Mouse (Mus musculus): Measurements from ENCODE around the gene Isoc2b. TPM values are rescaled to one million over a fixed set of nuclear protein-coding genes. Genes with fewer than 3 reads are reported as not detected.
A peak's percentile ranks its signal among the peaks of the same experiment; 100 is the strongest.

Gene Isoc2b
- polyA plus RNA-seq, 1 experiment from 2014 or later: 3.2 TPM

DNA sequence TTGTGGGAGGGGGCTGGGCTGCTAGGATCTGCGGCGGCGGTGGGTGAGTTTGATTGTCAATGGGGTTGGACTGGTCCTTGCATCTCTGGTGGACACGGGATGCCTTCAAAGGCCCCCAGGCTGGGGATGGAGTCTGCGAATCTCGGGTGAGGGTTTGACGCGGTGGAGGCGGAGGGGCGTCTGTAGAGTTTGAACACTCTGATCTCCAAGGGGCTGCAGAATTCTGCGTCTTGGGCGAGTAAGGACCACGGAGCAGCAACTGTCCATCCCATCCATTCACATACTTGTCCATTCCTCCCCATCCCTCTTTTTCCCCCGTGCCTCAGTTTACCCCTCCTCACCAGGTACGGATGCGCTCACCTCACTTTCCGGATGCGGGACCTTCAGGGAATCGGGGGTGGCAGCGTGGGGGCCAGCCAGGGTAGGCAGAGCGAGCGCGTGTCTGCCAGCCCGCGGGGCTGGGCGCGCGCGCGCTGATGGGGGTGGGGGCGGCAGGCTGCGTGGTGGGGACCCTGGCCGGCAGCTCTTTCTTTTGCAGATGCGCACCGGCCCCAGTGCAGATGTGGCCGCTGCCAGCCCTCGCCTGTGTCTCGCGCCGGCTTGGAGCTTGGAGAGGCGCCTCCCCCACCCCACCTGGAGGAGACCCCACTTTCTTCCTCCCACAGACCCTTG, 25.7 kb downstream of the Isoc2b start, which contains the start of gene Shisa7:
Shisa7 (minus strand) TSS at position 452 of the 672 bp plus-strand sequence.
- H3K4me2 ChIP-seq: peak within 1 kb of the TSS; percentile 90
- no peaks in the 10 kb centered on the region for H3K9me3 ChIP-seq
- peak within 1 kb of the TSS; percentile 77 for H3K9ac ChIP-seq
- H3K4me1 ChIP-seq (replicated peaks): peaks cover 38% of the 10 kb centered on the region
- no peaks in the 10 kb centered on the region for H3K27me3 ChIP-seq
- WGBS: under 1% methylated on average over 37 of the region's 41 CpGs
- peak within 1 kb of the TSS; percentile 77 for H3K4me3 ChIP-seq
- peak within 1 kb of the TSS; percentile 92 for H3K27ac ChIP-seq (replicated peaks)
- ATAC-seq (ENCODE audit: low FRiP score, low read depth): peak; percentile 81
- no peaks in the 10 kb centered on the region for H3K36me3 ChIP-seq

DNA sequence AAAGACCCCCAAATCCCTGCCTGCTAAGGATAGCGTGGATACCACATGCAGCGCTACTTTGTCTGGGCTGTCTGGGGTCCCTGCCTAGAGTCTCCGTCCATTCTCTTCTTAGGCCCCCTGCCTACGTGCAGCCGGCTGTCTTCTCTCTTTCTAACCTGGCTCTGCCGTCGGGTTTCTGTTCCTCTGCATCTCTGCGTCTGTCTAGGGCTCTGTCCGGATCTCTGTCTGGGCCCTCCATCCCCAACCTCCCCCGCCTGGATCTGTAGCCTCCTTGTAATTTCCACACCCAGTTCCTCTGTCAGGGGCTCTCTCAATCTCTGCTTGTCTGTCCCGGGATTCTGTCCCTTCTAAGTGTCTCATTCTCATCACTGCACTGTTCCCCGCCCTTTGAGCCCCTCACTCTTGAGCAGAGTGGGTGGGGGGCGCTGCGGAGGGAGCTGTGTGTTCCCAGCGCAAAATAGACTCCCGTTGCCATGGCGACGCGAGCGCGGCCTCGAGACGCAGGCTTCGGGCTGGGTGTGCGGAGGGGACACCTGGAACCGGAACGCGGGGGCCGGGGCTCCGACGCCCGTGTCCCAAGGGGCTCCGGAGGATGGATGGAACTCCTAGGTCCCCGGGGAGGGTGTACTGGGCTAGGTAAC, 26.3 kb downstream of the Isoc2b start:
- peak overlapping the region; percentile 90 for H3K4me2 ChIP-seq
- WGBS: under 1% methylated on average over 34 of the region's 34 CpGs
- H3K4me3 ChIP-seq: peak overlapping the region; percentile 77
- peaks cover 38% of the 10 kb centered on the region for H3K4me1 ChIP-seq (replicated peaks)
- H3K27ac ChIP-seq (replicated peaks): peak overlapping the region; percentile 92
- no peaks in the 10 kb centered on the region for H3K27me3 ChIP-seq
- H3K36me3 ChIP-seq: no peaks in the 10 kb centered on the region
- peak; percentile 35 for ATAC-seq (ENCODE audit: low FRiP score, low read depth)
- peak overlapping the region; percentile 77 for H3K9ac ChIP-seq
- no peaks in the 10 kb centered on the region for H3K9me3 ChIP-seq

DNA sequence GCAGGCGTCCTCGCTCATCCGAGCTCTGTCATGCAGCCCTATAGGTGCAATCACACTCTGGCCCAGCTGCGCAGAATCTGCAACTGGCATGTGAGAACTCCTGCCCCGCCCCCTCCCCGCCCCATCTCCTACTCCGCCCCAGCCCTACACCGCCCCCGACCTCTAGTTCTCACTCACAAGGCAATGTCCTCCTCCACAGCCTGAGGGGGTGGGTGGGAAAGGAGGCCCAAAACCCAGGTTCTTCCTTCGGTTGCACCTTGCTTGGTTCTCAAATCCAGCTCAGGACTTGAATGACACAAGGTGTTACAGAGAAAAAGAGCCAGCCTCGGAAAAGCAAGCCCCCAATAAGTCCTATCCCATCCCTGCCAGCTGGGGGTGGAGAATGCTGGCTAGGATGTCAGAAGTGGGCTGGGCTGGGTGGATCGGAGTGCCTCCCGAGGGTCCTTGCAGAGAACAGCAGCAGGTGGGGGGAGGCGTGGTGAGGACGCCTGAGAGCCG, 27.4 kb downstream of the Isoc2b start:
- Histone ChIP-seq H3K36me3 (no peaks in the 10 kb centered on the region), H3K4me3 (peak overlapping the region; percentile 77), H3K4me2 (peak overlapping the region; percentile 90), H3K27ac (replicated peaks) (peak overlapping the region; percentile 92), H3K4me1 (replicated peaks) (peaks cover 41% of the 10 kb centered on the region), H3K9me3 (no peaks in the 10 kb centered on the region), H3K27me3 (no peaks in the 10 kb centered on the region), H3K9ac (peak overlapping the region; percentile 77)
- peak; percentile 74 for ATAC-seq (ENCODE audit: low FRiP score, low read depth)
- WGBS: under 1% methylated on average over 16 of the region's 16 CpGs

DNA sequence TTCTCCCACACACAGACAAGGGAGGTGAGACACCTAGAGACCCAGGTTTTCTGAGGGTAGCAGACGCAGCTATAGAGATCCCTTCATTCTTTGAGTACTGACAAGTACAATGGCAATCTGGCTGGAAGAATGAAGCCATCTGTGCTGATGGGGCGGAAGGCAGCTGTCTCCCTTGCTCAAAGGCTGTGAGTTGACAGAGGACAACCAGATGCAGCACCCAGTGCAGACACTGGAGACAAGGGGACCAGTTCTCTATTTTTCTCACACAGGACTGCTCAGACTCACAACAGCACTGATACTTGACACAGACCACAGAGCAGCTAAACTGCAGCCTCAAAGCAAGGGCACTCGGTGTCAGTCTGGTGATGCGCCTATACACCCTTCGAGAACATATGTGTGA, 28.0 kb downstream of the Isoc2b start:
- Histone ChIP-seq H3K4me3 (peak overlapping the region; percentile 77), H3K4me1 (replicated peaks) (peaks cover 48% of the 10 kb centered on the region), H3K9me3 (no peaks in the 10 kb centered on the region), H3K36me3 (no peaks in the 10 kb centered on the region), H3K27me3 (no peaks in the 10 kb centered on the region), H3K4me2 (peak overlapping the region; percentile 90), H3K27ac (replicated peaks) (peak overlapping the region; percentile 92), H3K9ac (peak overlapping the region; percentile 77)
- 36% methylated on average over 5 of the region's 5 CpGs for WGBS
- ATAC-seq (ENCODE audit: low FRiP score, low read depth): 0 out of 2 replicates have a peak, but pooled peaks have one; percentile 0

DNA sequence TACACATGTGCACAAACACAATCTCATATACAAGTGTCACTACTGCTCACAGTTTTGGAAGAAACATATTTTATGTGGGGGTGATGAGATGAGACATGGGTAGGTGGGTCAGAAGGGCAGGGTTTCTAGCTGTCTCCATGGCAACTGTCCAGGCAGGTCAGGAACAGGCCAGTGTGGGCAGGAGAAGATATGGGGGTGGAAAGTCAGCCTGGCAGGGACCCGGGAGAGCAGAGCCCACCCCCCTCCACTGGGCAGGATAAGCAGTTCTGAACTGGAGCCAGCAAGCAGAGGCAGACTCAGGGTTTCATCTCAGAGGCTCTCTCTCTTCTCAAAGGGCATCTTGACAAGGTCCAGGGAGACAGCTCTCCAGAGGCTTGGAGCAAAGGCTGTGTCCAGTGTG, 32.4 kb downstream of the Isoc2b start:
- Histone ChIP-seq H3K9ac (no peak overlapping the region), H3K27me3 (no peaks in the 10 kb centered on the region), H3K27ac (replicated peaks) (no peak overlapping the region), H3K4me3 (no peak overlapping the region), H3K9me3 (no peaks in the 10 kb centered on the region), H3K4me1 (replicated peaks) (peaks cover 33% of the 10 kb centered on the region), H3K36me3 (no peaks in the 10 kb centered on the region; the same call in 1 of the 2 replicates), H3K4me2 (no peak overlapping the region)
- no peak for ATAC-seq (ENCODE audit: low FRiP score, low read depth)
- 18% methylated on average over 1 of the region's 1 CpGs for WGBS

DNA sequence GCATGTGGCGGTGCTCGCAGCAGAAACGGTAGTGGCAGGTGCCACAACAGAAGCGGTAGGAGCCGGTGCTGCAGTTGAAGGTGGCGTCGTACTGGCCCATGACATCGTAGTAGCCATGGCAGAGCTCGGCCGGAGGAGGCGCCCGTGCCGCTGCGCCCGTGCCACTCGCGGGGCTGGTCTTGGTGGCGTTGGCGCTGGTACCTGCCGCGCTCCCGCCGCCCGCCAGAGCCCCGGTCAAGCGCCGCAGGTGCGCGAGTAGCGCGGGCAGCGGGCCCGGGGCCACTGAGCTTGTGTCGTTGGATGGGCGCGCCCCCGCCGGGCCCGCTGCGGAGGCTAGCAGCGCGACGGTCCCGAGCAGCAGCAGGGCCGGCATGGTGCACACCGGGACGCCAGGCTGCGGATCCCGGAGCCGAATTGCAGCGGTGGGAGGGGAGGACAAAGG, 33.7 kb downstream of the Isoc2b start:
- Histone ChIP-seq H3K4me1 (replicated peaks) (peaks cover 20% of the 10 kb centered on the region), H3K9ac (peak overlapping the region; percentile 61), H3K27ac (replicated peaks) (peak overlapping the region; percentile 85), H3K9me3 (no peaks in the 10 kb centered on the region), H3K4me2 (peak overlapping the region; percentile 86), H3K4me3 (peak overlapping the region; percentile 52), H3K27me3 (0 out of 2 replicates have a peak, but pooled peaks cover 5% of the 10 kb centered on the region), H3K36me3 (no peaks in the 10 kb centered on the region; the same call in 1 of the 2 replicates)
- peak; percentile 90 for ATAC-seq (ENCODE audit: low FRiP score, low read depth)
- under 1% methylated on average over 50 of the region's 51 CpGs for WGBS

DNA sequence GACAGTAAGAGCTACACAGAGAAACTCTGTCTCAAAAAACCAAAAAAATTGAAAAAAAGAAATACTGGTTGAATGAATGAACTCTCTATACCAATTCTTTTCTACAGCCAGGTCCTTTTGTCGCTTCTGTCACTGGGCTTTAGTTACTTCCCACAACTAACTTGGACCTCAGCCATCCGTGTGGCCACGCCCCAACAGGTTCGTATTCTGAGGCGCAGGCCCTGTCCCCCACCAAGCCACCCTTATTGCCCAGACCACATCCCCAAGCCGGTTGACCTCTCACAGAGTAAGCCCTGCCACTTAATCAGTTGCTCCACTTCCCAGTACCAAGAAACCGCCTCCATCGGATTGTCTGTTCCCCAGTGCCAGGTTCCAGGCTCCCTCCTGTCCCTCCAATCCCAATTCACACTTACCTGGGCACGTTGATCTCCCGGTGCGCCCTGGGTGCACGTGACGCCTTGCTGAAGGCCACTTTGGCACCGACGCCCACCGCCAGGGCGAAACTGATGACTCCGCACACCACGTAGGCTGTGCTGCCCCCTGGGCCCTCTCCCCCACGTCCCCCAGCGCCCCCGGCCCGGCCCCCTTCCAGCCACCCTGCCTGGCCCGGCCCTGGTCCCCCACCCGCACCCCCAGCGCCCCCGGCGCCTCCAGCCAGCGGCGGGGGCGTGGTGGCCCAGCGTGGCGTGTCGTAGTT, 34.3 kb downstream of the Isoc2b start:
- Histone ChIP-seq H3K36me3 (no peaks in the 10 kb centered on the region; the same call in 1 of the 2 replicates), H3K4me2 (peak overlapping the region; percentile 86), H3K9ac (peak overlapping the region; percentile 61), H3K9me3 (no peaks in the 10 kb centered on the region), H3K4me1 (replicated peaks) (peaks cover 18% of the 10 kb centered on the region), H3K27me3 (0 out of 2 replicates have a peak, but pooled peaks cover 6% of the 10 kb centered on the region), H3K4me3 (peak overlapping the region; percentile 52), H3K27ac (replicated peaks) (peak overlapping the region; percentile 85)
- ATAC-seq (ENCODE audit: low FRiP score, low read depth): peak; percentile 59; the same call in 1 of the 2 replicates
- 5% methylated on average over 33 of the region's 34 CpGs for WGBS

DNA sequence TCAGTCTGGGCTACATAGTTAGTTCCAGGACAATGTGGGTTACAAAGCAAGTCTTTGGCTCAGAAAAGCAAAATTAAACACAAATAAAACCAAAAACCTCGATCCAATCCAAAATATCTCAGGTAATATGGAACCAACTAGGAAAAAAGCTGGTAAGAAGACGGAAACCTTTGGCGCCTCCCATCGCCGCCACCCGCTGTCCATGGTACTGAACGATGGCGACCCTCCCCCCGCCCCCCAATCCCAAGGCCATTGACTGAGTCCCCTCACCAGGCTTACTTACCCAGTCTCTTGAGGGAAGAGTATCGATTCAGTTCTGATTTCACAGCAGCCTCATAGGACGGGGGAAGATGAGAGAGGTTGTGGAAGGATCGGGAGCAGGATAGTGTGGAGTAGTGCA, 39.6 kb downstream of the Isoc2b start:
- 14% methylated on average over 12 of the region's 12 CpGs for WGBS
- H3K9me3 ChIP-seq: no peaks in the 10 kb centered on the region
- H3K36me3 ChIP-seq: peaks cover 26% of the 10 kb centered on the region
- no peak for ATAC-seq (ENCODE audit: low FRiP score, low read depth)
- no peak overlapping the region for H3K9ac ChIP-seq
- no peak overlapping the region for H3K4me2 ChIP-seq
- H3K4me3 ChIP-seq: no peak overlapping the region
- H3K4me1 ChIP-seq (replicated peaks): no peaks in the 10 kb centered on the region; the same call in 1 of the 2 replicates
- no peak overlapping the region for H3K27ac ChIP-seq (replicated peaks)
- 0 out of 2 replicates have a peak, but pooled peaks cover 6% of the 10 kb centered on the region for H3K27me3 ChIP-seq

DNA sequence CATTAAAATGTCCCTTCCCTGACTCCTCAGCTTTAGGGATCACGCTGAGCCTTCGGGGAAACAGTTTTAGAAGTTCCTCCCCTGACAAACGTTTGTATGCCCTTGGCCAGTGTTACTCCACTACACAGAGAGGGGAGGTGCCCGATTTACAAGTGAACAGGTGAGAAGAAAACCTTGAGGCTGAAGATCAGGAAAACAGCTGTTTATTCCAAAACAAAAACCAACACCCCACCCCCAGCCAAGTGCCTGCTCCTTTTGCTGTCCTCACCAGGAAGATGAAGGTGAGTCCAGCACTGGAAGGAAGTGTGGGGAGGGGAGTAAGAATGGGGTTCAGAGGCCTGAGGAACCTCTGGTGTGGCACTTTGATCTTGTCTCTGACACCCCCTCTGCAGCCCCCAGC, 44.7 kb downstream of the Isoc2b start:
- Histone ChIP-seq H3K36me3 (peaks cover 26% of the 10 kb centered on the region; the same call in 1 of the 2 replicates), H3K9me3 (no peaks in the 10 kb centered on the region), H3K27me3 (no peaks in the 10 kb centered on the region), H3K4me2 (no peak overlapping the region), H3K4me1 (replicated peaks) (no peaks in the 10 kb centered on the region), H3K9ac (no peak overlapping the region), H3K27ac (replicated peaks) (no peak overlapping the region), H3K4me3 (no peak overlapping the region)
- no peak for ATAC-seq (ENCODE audit: low FRiP score, low read depth)
- whole genome bisulfite sequencing: 53% methylated on average over 4 of the region's 4 CpGs

DNA sequence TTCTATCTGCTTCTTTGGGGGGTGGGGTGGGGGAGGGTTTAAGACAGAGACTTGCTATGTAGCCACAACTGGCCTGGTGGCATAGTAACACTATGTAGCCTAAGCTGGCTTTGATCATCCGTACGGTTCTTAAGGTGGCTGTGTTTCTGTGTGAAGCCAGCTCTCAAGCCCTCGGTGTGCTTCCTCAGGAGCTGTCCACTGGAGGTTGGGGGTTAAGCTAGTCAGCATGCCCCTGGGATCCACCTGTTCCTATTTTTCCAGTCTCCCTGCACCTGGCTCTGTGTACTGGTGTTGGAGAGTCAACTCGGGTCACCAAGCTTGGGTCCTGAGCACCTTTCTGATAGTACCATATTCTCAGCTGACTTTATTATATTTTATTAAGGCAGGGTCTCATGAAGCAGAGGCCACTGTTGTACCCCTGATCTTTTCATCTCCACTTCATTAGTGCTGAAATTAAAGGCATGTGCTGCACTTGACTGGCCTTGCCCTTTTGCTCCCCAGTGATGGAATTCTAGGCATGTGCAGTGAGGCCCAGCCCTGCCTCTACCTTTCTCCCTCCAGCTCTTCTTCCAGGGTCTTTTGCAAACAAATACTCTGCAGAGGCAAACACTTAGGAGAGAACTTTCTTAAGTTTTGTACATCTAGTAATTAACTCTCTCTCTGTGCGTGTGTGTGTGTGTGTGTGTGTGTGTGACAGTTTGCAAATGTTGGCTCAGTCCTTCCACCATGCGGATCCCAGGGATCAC, 47.7 kb downstream of the Isoc2b start:
- Histone ChIP-seq H3K4me2 (no peak overlapping the region), H3K4me3 (no peak overlapping the region), H3K9ac (no peak overlapping the region), H3K36me3 (0 out of 2 replicates have a peak, but pooled peaks cover under 1% of the 10 kb centered on the region), H3K27ac (replicated peaks) (no peak overlapping the region), H3K9me3 (no peaks in the 10 kb centered on the region), H3K27me3 (no peaks in the 10 kb centered on the region), H3K4me1 (replicated peaks) (no peaks in the 10 kb centered on the region)
- no peak for ATAC-seq (ENCODE audit: low FRiP score, low read depth)
- 77% methylated on average over 6 of the region's 6 CpGs for WGBS

DNA sequence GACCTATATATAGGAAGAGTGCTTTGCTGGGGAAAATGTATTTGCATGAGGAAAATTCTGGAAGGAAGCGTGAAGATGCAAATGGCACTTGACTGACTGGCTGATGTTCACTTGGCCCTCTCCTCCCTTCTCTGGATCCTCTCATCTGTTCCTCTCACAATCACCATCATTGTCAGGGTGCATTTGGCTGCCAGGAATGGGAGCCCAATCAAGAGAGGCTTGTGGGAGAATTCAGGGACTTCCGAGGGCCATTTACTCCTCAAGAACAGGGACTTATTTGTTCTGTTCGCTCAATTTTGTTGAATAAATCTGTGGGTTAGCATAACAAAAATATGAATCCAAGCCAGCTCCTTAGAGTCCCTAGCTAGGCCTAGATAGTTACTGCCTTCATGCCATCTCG, 48.4 kb downstream of the Isoc2b start:
- no peaks in the 10 kb centered on the region for H3K36me3 ChIP-seq
- H3K4me1 ChIP-seq (replicated peaks): no peaks in the 10 kb centered on the region
- no peaks in the 10 kb centered on the region for H3K9me3 ChIP-seq
- no peak for ATAC-seq (ENCODE audit: low FRiP score, low read depth)
- H3K9ac ChIP-seq: no peak overlapping the region
- 74% methylated on average over 4 of the region's 4 CpGs for WGBS
- H3K4me3 ChIP-seq: no peak overlapping the region
- no peaks in the 10 kb centered on the region for H3K27me3 ChIP-seq
- 0 out of 2 replicates have a peak overlapping the region, but pooled peaks have one; percentile 15 for H3K27ac ChIP-seq (replicated peaks)
- no peak overlapping the region for H3K4me2 ChIP-seq
